Mouse (Mus musculus) CD4-positive, CD25-positive, alpha-beta regulatory T cell, adult 2 months (primary cell): ENCODE results near the gene Gm49358.
A peak's percentile ranks its signal among the peaks of the same experiment; 100 is the strongest.

ENCODE experiments used
- DNase-seq: peaks from one replicate; pipeline ENCODE4 v3.0.0-alpha.2; 2012; ENCODE audit warnings: low read depth, low spot score

Gene Gm49358

GRCm38 (mm10) chr10:86778398-86779116 lies 14.8 kb downstream of the Gm49358 start, which contains the start of gene Nt5dc3:
Gene Nt5dc3 (plus strand): TSS chr10:86779005.
- DNase-seq = peak; percentile 98

GRCm38 (mm10) chr10:86779117-86779755 lies 15.5 kb downstream of the Gm49358 start:
- DNase-seq = peak; percentile 51

- peak; percentile 18 for DNase-seq
Measured at GRCm38 (mm10) chr10:86779816-86780500, 16.2 kb downstream of the Gm49358 start.

- no peak for DNase-seq
Measured at GRCm38 (mm10) chr10:86781641-86782040, 17.9 kb downstream of the Gm49358 start.

GRCm38 (mm10) chr10:86782656-86783055 lies 18.9 kb downstream of the Gm49358 start:
- DNase-seq = no peak

- DNase-seq = no peak
Measured at GRCm38 (mm10) chr10:86783561-86783960, 19.8 kb downstream of the Gm49358 start.

GRCm38 (mm10) chr10:86784126-86784675 lies 20.4 kb downstream of the Gm49358 start:
- no peak for DNase-seq

GRCm38 (mm10) chr10:86785396-86785795 lies 21.6 kb downstream of the Gm49358 start:
- no peak for DNase-seq

GRCm38 (mm10) chr10:86786083-86786482 lies 22.3 kb downstream of the Gm49358 start:
- no peak for DNase-seq

- DNase-seq = no peak
Measured at GRCm38 (mm10) chr10:86788193-86788592, 24.4 kb downstream of the Gm49358 start.

GRCm38 (mm10) chr10:86789146-86789672 lies 25.4 kb downstream of the Gm49358 start:
- DNase-seq = no peak

- no peak for DNase-seq
Measured at GRCm38 (mm10) chr10:86791507-86792184, 27.9 kb downstream of the Gm49358 start.

GRCm38 (mm10) chr10:86793509-86793951 lies 29.8 kb downstream of the Gm49358 start:
- DNase-seq = no peak

GRCm38 (mm10) chr10:86794196-86794595 lies 30.4 kb downstream of the Gm49358 start:
- DNase-seq = no peak

GRCm38 (mm10) chr10:86794794-86795535 lies 31.2 kb downstream of the Gm49358 start:
- DNase-seq = peak; percentile 37

- DNase-seq = no peak
Measured at GRCm38 (mm10) chr10:86796073-86796741, 32.4 kb downstream of the Gm49358 start.

- no peak for DNase-seq
Measured at GRCm38 (mm10) chr10:86807362-86807761, 43.6 kb downstream of the Gm49358 start.

- DNase-seq = no peak
Measured at GRCm38 (mm10) chr10:86808013-86808758, 44.4 kb downstream of the Gm49358 start.

- DNase-seq = peak; percentile 22
Measured at GRCm38 (mm10) chr10:86810000-86810399, 46.2 kb downstream of the Gm49358 start.
